Mouse (Mus musculus): ENCODE data around the gene Zfp174.

- no peak for TF ChIP-seq POLR2A (IDR thresholded peaks at IDR 0.05; ENCODE audit: low read depth, low read length)
- no peak for TF ChIP-seq CTCF (IDR thresholded peaks at IDR 0.05; ENCODE audit: borderline replicate concordance, insufficient read depth, low read length)
These were observed 11.6 kb upstream of the Zfp174 start for GRCm38 (mm10) chr16:3835461-3835860.
